Mouse (Mus musculus): ENCODE data around the gene Clstn2. TPM values are rescaled to one million over a fixed set of nuclear protein-coding genes. Genes with fewer than 3 reads are reported as not detected.

Clstn2 gene
- 0.18 TPM for polyA plus RNA-seq (2014; fragmentation: Illumina TruSeq; extraction: RNeasy Lipid Tissue Mini Kit (QIAGEN cat#74804); ENCODE audit: low read depth, low replicate concordance)

DNA sequence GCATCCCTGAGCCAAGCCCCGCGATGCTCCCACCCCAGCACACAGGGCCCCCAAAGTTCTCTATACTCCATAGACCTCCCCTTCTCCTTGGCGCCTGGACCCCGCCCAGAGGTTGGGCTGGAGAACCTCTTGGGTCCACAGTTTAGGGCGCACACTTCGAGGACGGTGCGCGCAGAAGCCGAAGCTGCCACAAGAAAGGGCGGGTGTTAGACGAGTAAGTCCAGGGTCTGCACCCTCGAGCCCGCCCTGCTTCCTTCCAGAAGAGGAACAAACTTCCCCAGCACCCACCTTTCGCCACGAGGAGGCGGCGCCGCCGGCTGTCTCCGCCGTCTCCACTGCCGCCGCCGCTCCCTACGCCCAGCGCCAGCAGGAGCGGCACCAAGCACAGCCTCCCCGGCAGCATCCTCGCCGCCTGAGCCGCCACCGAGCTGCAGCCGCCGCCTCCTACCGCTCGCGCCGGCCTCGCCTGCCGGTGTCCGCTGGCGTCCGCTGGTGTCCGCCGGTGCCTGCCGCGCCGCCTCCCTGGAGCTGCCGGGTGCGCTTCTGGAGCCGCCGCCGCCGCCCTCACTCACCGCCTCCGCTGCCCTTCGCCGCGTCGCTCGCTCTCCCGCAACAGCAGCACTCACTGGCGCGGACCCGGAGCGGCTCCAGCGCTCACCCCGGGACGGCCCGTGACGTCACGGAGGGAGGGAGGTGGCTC, at the start of gene Clstn2:
Gene Clstn2 (minus strand): TSS at position 609 of the 700 bp plus-strand sequence.

All from testis, adult 10 weeks (tissue).